Mouse (Mus musculus) c-Kit-negative CD71-positive TER-119-positive erythroid progenitor cells, embryonic 14.5 days (primary cell): Measurements from ENCODE around the gene Ccdc96.

ENCODE experiments used
- DNase-seq: peaks from one replicate; pipeline ENCODE4 v3.0.0-alpha.2; 2013; ENCODE audit warnings: low read depth, low spot score

Gene Ccdc96

GRCm38 (mm10) chr5:36484171-36484990, at the start of gene Ccdc96, which contains the start of gene Tada2b:
Gene Ccdc96, plus strand, starts transcription at chr5:36484588.
Gene Tada2b, minus strand, starts transcription at chr5:36484285.
- DNase-seq: peak; percentile 98

- DNase-seq: no peak
These were observed 47.5 kb upstream of the Ccdc96 start for GRCm38 (mm10) chr5:36436858-36437257.

GRCm38 (mm10) chr5:36440741-36441140, 43.6 kb upstream of the Ccdc96 start:
- DNase-seq: no peak

- no peak for DNase-seq
These were observed 39.8 kb upstream of the Ccdc96 start for GRCm38 (mm10) chr5:36444611-36445010.

GRCm38 (mm10) chr5:36445028-36445427, 39.4 kb upstream of the Ccdc96 start:
- DNase-seq: no peak

- DNase-seq: no peak
These were observed 38.1 kb upstream of the Ccdc96 start for GRCm38 (mm10) chr5:36446166-36446890.

- DNase-seq: no peak
These were observed 36.5 kb upstream of the Ccdc96 start for GRCm38 (mm10) chr5:36447872-36448271.

GRCm38 (mm10) chr5:36449710-36450358, 34.6 kb upstream of the Ccdc96 start:
- no peak for DNase-seq

- DNase-seq: no peak
These were observed 33.3 kb upstream of the Ccdc96 start for GRCm38 (mm10) chr5:36451119-36451518.

GRCm38 (mm10) chr5:36451872-36452389, 32.5 kb upstream of the Ccdc96 start:
- no peak for DNase-seq

- no peak for DNase-seq
These were observed 31.6 kb upstream of the Ccdc96 start for GRCm38 (mm10) chr5:36452821-36453220.

- DNase-seq: no peak
These were observed 26.7 kb upstream of the Ccdc96 start for GRCm38 (mm10) chr5:36457706-36458105.

GRCm38 (mm10) chr5:36458926-36459325, 25.5 kb upstream of the Ccdc96 start:
- DNase-seq: peak; percentile 34

- DNase-seq: no peak
These were observed 23.7 kb upstream of the Ccdc96 start for GRCm38 (mm10) chr5:36460712-36461111.

GRCm38 (mm10) chr5:36461231-36461630, 23.2 kb upstream of the Ccdc96 start:
- DNase-seq: no peak

GRCm38 (mm10) chr5:36462810-36463209, 21.6 kb upstream of the Ccdc96 start:
- DNase-seq: peak; percentile 53

- no peak for DNase-seq
These were observed 21.0 kb upstream of the Ccdc96 start for GRCm38 (mm10) chr5:36463391-36463790.

GRCm38 (mm10) chr5:36464709-36465661, 19.4 kb upstream of the Ccdc96 start, which contains the start of gene Grpel1:
Gene Grpel1, plus strand, starts transcription at chr5:36464998.
- DNase-seq: peak; percentile 100

- no peak for DNase-seq
These were observed 18.5 kb upstream of the Ccdc96 start for GRCm38 (mm10) chr5:36465889-36466288.

- DNase-seq: no peak
These were observed 13.2 kb upstream of the Ccdc96 start for GRCm38 (mm10) chr5:36471206-36471605.
